Mouse (Mus musculus): Measurements from ENCODE around the gene Cyp4f18. TPM values are rescaled to one million over a fixed set of nuclear protein-coding genes. Genes with fewer than 3 reads are reported as not detected.
"Not testable (repeated sequence)": the region's sequence is repeated elsewhere in the genome, so short reads cannot be mapped to it uniquely, and the experiment has no call there.

Gene Cyp4f18
- polyA plus RNA-seq (2012), result 0.16 and 0.19 TPM in 2 replicates

GRCm38 (mm10) chr8:72009473-72009872, at the start of gene Cyp4f18:
Gene Cyp4f18 (minus strand): TSS chr8:72009626.
- no peak for TF ChIP-seq TAL1 (IDR thresholded peaks at IDR 0.05; ENCODE audit: low read length)
- TF ChIP-seq GATA1 (IDR thresholded peaks at IDR 0.05; ENCODE audit: low read length), result no peak
- no peaks in the 10 kb centered on the region for H3K9me3 ChIP-seq (ENCODE audit: control insufficient read depth, low read length)
- no peaks in the 10 kb centered on the region for H3K36me3 ChIP-seq (ENCODE audit: control insufficient read depth)
- H3K4me1 ChIP-seq (ENCODE audit: control insufficient read depth), result no peaks in the 10 kb centered on the region
- H3K4me3 ChIP-seq (replicated peaks), result no peak within 1 kb of the TSS
- no peaks in the 10 kb centered on the region for H3K27me3 ChIP-seq (ENCODE audit: control insufficient read depth)

- not testable (repeated sequence) for H3K9me3 ChIP-seq (ENCODE audit: control insufficient read depth, low read length); H3K4me1 ChIP-seq (ENCODE audit: control insufficient read depth); H3K27me3 ChIP-seq (ENCODE audit: control insufficient read depth); H3K4me3 ChIP-seq (replicated peaks); H3K36me3 ChIP-seq (ENCODE audit: control insufficient read depth)
Observed at GRCm38 (mm10) chr8:72057643-72058042, 48.2 kb upstream of the Cyp4f18 start.

- H3K36me3 ChIP-seq (ENCODE audit: control insufficient read depth); H3K9me3 ChIP-seq (ENCODE audit: control insufficient read depth, low read length); H3K4me1 ChIP-seq (ENCODE audit: control insufficient read depth); H3K27me3 ChIP-seq (ENCODE audit: control insufficient read depth); H3K4me3 ChIP-seq (replicated peaks): not testable (repeated sequence)
Observed at GRCm38 (mm10) chr8:72054633-72055032, 45.2 kb upstream of the Cyp4f18 start.

- Histone ChIP-seq H3K27me3 (ENCODE audit: control insufficient read depth) (no peaks in the 10 kb centered on the region), H3K36me3 (ENCODE audit: control insufficient read depth) (no peaks in the 10 kb centered on the region), H3K4me3 (replicated peaks) (no peak overlapping the region), H3K9me3 (ENCODE audit: control insufficient read depth, low read length) (no peaks in the 10 kb centered on the region), H3K4me1 (ENCODE audit: control insufficient read depth) (no peaks in the 10 kb centered on the region)
- TF ChIP-seq TAL1 (IDR thresholded peaks at IDR 0.05; ENCODE audit: low read length) (no peak), GATA1 (IDR thresholded peaks at IDR 0.05; ENCODE audit: low read length) (no peak)
Observed at GRCm38 (mm10) chr8:72042493-72042892, 33.1 kb upstream of the Cyp4f18 start.

- not testable (repeated sequence) for H3K9me3 ChIP-seq (ENCODE audit: control insufficient read depth, low read length); H3K4me1 ChIP-seq (ENCODE audit: control insufficient read depth)
Observed at GRCm38 (mm10) chr8:72040918-72041317, 31.5 kb upstream of the Cyp4f18 start, which contains the start of gene Olfr372. Gene Olfr372 (plus strand): TSS chr8:72041218.

GRCm38 (mm10) chr8:72032926-72033325, 23.5 kb upstream of the Cyp4f18 start:
- H3K4me3 ChIP-seq (replicated peaks); H3K4me1 ChIP-seq (ENCODE audit: control insufficient read depth); H3K36me3 ChIP-seq (ENCODE audit: control insufficient read depth); H3K27me3 ChIP-seq (ENCODE audit: control insufficient read depth); H3K9me3 ChIP-seq (ENCODE audit: control insufficient read depth, low read length): not testable (repeated sequence)

More at GRCm38 (mm10) chr8:72040918-72041317, 31.5 kb upstream of the Cyp4f18 start, which contains the start of gene Olfr372:
- H3K4me3 ChIP-seq (replicated peaks); H3K36me3 ChIP-seq (ENCODE audit: control insufficient read depth); H3K27me3 ChIP-seq (ENCODE audit: control insufficient read depth): not testable (repeated sequence)

- H3K4me3 ChIP-seq (replicated peaks); H3K4me1 ChIP-seq (ENCODE audit: control insufficient read depth); H3K36me3 ChIP-seq (ENCODE audit: control insufficient read depth); H3K27me3 ChIP-seq (ENCODE audit: control insufficient read depth); H3K9me3 ChIP-seq (ENCODE audit: control insufficient read depth, low read length): not testable (repeated sequence)
Observed at GRCm38 (mm10) chr8:72024886-72025285, 15.5 kb upstream of the Cyp4f18 start.

- no peak for TF ChIP-seq GATA1 (IDR thresholded peaks at IDR 0.05; ENCODE audit: low read length)
- TF ChIP-seq TAL1 (IDR thresholded peaks at IDR 0.05; ENCODE audit: low read length), result no peak
- H3K27me3 ChIP-seq (ENCODE audit: control insufficient read depth), result no peaks in the 10 kb centered on the region
- no peaks in the 10 kb centered on the region for H3K9me3 ChIP-seq (ENCODE audit: control insufficient read depth, low read length)
- H3K36me3 ChIP-seq (ENCODE audit: control insufficient read depth), result no peaks in the 10 kb centered on the region
- H3K4me3 ChIP-seq (replicated peaks), result no peak overlapping the region
- H3K4me1 ChIP-seq (ENCODE audit: control insufficient read depth), result no peaks in the 10 kb centered on the region
Observed at GRCm38 (mm10) chr8:72019816-72020215, 10.4 kb upstream of the Cyp4f18 start.

- not testable (repeated sequence) for H3K27me3 ChIP-seq (ENCODE audit: control insufficient read depth); H3K4me1 ChIP-seq (ENCODE audit: control insufficient read depth); H3K9me3 ChIP-seq (ENCODE audit: control insufficient read depth, low read length); H3K4me3 ChIP-seq (replicated peaks); H3K36me3 ChIP-seq (ENCODE audit: control insufficient read depth)
Observed at GRCm38 (mm10) chr8:72019022-72019421, 9.6 kb upstream of the Cyp4f18 start.

GRCm38 (mm10) chr8:72018141-72018540, 8.7 kb upstream of the Cyp4f18 start:
- H3K36me3 ChIP-seq (ENCODE audit: control insufficient read depth), result no peaks in the 10 kb centered on the region
- no peak for TF ChIP-seq GATA1 (IDR thresholded peaks at IDR 0.05; ENCODE audit: low read length)
- no peak for TF ChIP-seq TAL1 (IDR thresholded peaks at IDR 0.05; ENCODE audit: low read length)
- H3K4me1 ChIP-seq (ENCODE audit: control insufficient read depth), result no peaks in the 10 kb centered on the region
- H3K27me3 ChIP-seq (ENCODE audit: control insufficient read depth), result no peaks in the 10 kb centered on the region
- no peaks in the 10 kb centered on the region for H3K9me3 ChIP-seq (ENCODE audit: control insufficient read depth, low read length)
- H3K4me3 ChIP-seq (replicated peaks), result no peak overlapping the region

- H3K9me3 ChIP-seq (ENCODE audit: control insufficient read depth, low read length); H3K27me3 ChIP-seq (ENCODE audit: control insufficient read depth); H3K4me3 ChIP-seq (replicated peaks); H3K36me3 ChIP-seq (ENCODE audit: control insufficient read depth); H3K4me1 ChIP-seq (ENCODE audit: control insufficient read depth): not testable (repeated sequence)
Observed at GRCm38 (mm10) chr8:72017339-72017738, 7.9 kb upstream of the Cyp4f18 start.

- H3K4me1 ChIP-seq (ENCODE audit: control insufficient read depth); H3K27me3 ChIP-seq (ENCODE audit: control insufficient read depth); H3K4me3 ChIP-seq (replicated peaks); H3K36me3 ChIP-seq (ENCODE audit: control insufficient read depth); H3K9me3 ChIP-seq (ENCODE audit: control insufficient read depth, low read length): not testable (repeated sequence)
Observed at GRCm38 (mm10) chr8:72013506-72014228, 4.2 kb upstream of the Cyp4f18 start.
